9 mouse cellular contexts compared by ENCODE assay signal in the genomic region with DNA sequence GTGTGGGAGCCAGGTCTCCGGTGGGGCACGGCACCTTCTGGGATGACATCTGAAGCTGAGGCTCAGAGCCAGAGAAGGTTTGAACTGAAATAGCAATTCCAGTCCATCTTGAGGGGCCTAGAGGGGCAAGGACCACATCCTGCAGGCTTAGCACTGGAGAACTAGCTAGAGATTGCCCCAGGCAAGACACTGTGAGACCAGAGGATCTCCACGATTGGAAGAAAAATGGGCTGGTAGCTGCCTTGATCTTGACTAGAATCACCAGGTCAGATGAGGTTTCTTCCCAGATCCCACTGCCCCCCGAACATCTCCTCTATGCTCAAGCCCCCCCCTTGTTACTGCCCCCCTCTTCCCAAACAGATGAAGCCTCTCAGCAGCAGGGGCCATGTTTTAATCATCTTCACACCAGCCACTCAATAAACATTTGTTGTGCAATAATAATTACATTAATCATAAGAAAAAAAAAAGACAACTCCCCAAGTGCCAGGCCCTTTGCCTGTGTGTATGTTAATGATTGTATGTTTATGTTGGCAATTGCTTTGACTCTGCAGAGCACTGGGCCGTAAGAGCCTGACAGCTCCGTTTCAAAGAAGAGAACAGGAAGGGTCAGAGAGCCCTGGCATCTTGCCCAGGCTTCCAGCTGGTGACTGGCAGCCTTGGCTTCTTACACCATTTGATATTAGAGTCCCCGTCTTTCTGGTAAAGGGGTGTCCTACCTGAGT.
A peak's percentile ranks its signal among the peaks of the same experiment; 100 is the strongest.
DNase-seq lines count a peak whose midpoint lies in the region; ATAC-seq and TF ChIP-seq lines count a peak whose summit lies in the region.
"Had no signal": no experiment of that assay in that cellular context is flagged by ENCODE, and none has a peak within 500 bp of the region (broad histone marks: within the 10 kb centered on the region; RNA-seq: fewer than 3 reads in every experiment).

No protein-coding gene starts in this region.

- H3K79me2 ChIP-seq in liver, adult 2 months (ENCODE audit: control insufficient read depth, insufficient read depth, low read length): no peaks in the 10 kb centered on the region

- ATAC-seq in erythroid progenitor cell, adult 5-6 weeks (replicated peaks; ENCODE audit: low FRiP score, poor library complexity, severe bottlenecking): no peak
- ATAC-seq in erythroblast, adult 5-6 weeks (replicated peaks; ENCODE audit: low FRiP score, poor library complexity, severe bottlenecking): no peak

- H3K9ac ChIP-seq in liver, adult 2 months (ENCODE audit: low read depth, low read length): no peak overlapping the region

- no peak overlapping the region for H3K27ac ChIP-seq in liver, adult 2 months (replicated peaks; ENCODE audit: insufficient read depth, low read depth, low read length)
- H3K27ac ChIP-seq: heart, adult 2 months had no signal

- H3K4me3 ChIP-seq in liver, adult 2 months (ENCODE audit: insufficient read depth, low read depth, low read length): no peak overlapping the region
- H3K4me3 ChIP-seq: heart, adult 2 months had no signal

- DNase-seq in liver, adult 2 months (ENCODE audit: extremely low read depth, low read depth, low spot score): peak; percentile 31
- DNase-seq in liver: no peak
- peak; percentile 66 to 71 for DNase-seq in adrenal gland, postnatal 36 days
- peak; percentile 70 for DNase-seq in kidney, adult 18-20 months
- peak; percentile 83 for DNase-seq in lung, postnatal 36 days
- no peak for DNase-seq in thymus, postnatal 0 days (ENCODE audit: low spot score)

- H3K4me1 ChIP-seq in liver, adult 2 months (ENCODE audit: control insufficient read depth, insufficient read depth, low read length): no peaks in the 10 kb centered on the region

- no peak for TF ChIP-seq CTCF in liver, adult 2 months (IDR thresholded peaks at IDR 0.05; ENCODE audit: low read depth, low read length)

- 50% methylated on average over 7 of the region's 7 CpGs for WGBS in liver, adult 2 months

- H3K36me3 ChIP-seq in liver, adult 2 months (ENCODE audit: control insufficient read depth, insufficient read depth, low read length): no peaks in the 10 kb centered on the region

- TF ChIP-seq POLR2A in liver, adult 2 months (IDR thresholded peaks at IDR 0.05; ENCODE audit: extremely low read depth, insufficient read depth, low read length): no peak

- no peaks in the 10 kb centered on the region for H3K27me3 ChIP-seq in liver, adult 2 months (ENCODE audit: control insufficient read depth, insufficient read depth, low read length)

Comparison
In these comparisons a context has a peak if more than half of its experiments do, and no peak if none do; other contexts are left out.
1. DNase-seq: peak in liver, adult 2 months (single experiment), adrenal gland, postnatal 36 days (2 of 2), kidney, adult 18-20 months (single experiment) and lung, postnatal 36 days (single experiment); none in liver (single experiment) and thymus, postnatal 0 days (single experiment).